25 mouse cellular contexts compared by ENCODE assay signal in genomic region chr4:127345000-127345399, GRCm38 (mm10). TPM values are rescaled to one million over a fixed set of nuclear protein-coding genes. Genes with fewer than 3 reads are reported as not detected.
A peak's percentile ranks its signal among the peaks of the same experiment; 100 is the strongest.
DNase-seq lines count a peak whose midpoint lies in the region; TF ChIP-seq lines count a peak whose summit lies in the region.
"Had no signal": no experiment of that assay in that cellular context is flagged by ENCODE, and none has a peak within 500 bp of the region (broad histone marks: within the 10 kb centered on the region; RNA-seq: fewer than 3 reads in every experiment).

No protein-coding gene starts in this region.

- H3K9ac ChIP-seq in ES-Bruce4 (ENCODE audit: low read depth, poor library complexity, severe bottlenecking) (no peak overlapping the region), ES-E14 (ENCODE audit: insufficient read depth, low read depth, low read length, poor library complexity, severe bottlenecking) (no peak overlapping the region)
- H3K9ac ChIP-seq: embryonic facial prominence, embryonic 12.5 days; forebrain, embryonic 13.5 days; forebrain, embryonic 15.5 days; forebrain, postnatal 0 days had no signal

- peaks cover 4% of the 10 kb centered on the region for H3K4me1 ChIP-seq in ES-Bruce4 (ENCODE audit: control insufficient read depth, insufficient read depth, low read length)
- H3K4me1 ChIP-seq in ES-E14 (ENCODE audit: control insufficient read depth in 2 of 2, insufficient read depth in 2 of 2, low read length in 2 of 2, poor library complexity in 1 of 2) = peaks cover 5 to 22% of the 10 kb centered on the region in 2 experiments
- H3K4me1 ChIP-seq: embryonic facial prominence, embryonic 10.5 days; embryonic facial prominence, embryonic 12.5 days; forebrain, embryonic 13.5 days; forebrain, embryonic 15.5 days had no signal

- DNase-seq in ES-E14 (ENCODE audit: low read depth, low spot score) (peak; percentile 89), WW6 (ENCODE audit: low read depth, low spot score) (peak; percentile 77)
- DNase-seq in layer of hippocampus, postnatal 36 days = no peak
- DNase-seq in frontal cortex, adult 2 months (ENCODE audit: extremely low spot score in 1 of 2, low spot score in 1 of 2) = no peak
- DNase-seq in adrenal gland, postnatal 25 days = no peak
- DNase-seq: adrenal gland, adult 2 months; adrenal gland, postnatal 10 days; adrenal gland, postnatal 36 days; B cell, adult 2 months; cerebellum, adult 11-12 months; cerebellum, adult 2 months; cerebellum, adult 9-10 months; cerebellum, postnatal 10 days; cerebellum, postnatal 25 days; forebrain, postnatal 0 days had no signal

- no peak for TF ChIP-seq CTCF in ES-Bruce4 (IDR thresholded peaks at IDR 0.05; ENCODE audit: low read depth, low read length)

- H3K4me3 ChIP-seq in ES-Bruce4 (ENCODE audit: low read depth, low read length) (no peak overlapping the region), ES-E14 (ENCODE audit: insufficient read depth in 1 of 2, low read depth in 1 of 2, low read length in 2 of 2, poor library complexity in 1 of 2, severe bottlenecking in 1 of 2) (no peak overlapping the region)
- H3K4me3 ChIP-seq: embryonic facial prominence, embryonic 10.5 days; embryonic facial prominence, embryonic 12.5 days; forebrain, embryonic 13.5 days; forebrain, embryonic 15.5 days had no signal

- H3K27ac ChIP-seq in ES-Bruce4 (ENCODE audit: insufficient read depth, low read length) (peak overlapping the region; percentile 97), ES-E14 (ENCODE audit: insufficient read depth, low read depth, low read length, poor library complexity, severe bottlenecking) (peak overlapping the region; percentile 91)
- H3K27ac ChIP-seq: embryonic facial prominence, embryonic 10.5 days; embryonic facial prominence, embryonic 12.5 days; forebrain, embryonic 13.5 days; forebrain, embryonic 15.5 days had no signal

- H3K27me3 ChIP-seq in ES-Bruce4 (ENCODE audit: control insufficient read depth, insufficient read depth, low read length, poor library complexity, severe bottlenecking) = no peaks in the 10 kb centered on the region
- H3K27me3 ChIP-seq: CH12.LX; embryonic facial prominence, embryonic 12.5 days; forebrain, embryonic 13.5 days; forebrain, embryonic 15.5 days had no signal

- in situ Hi-C loops in ES-E14 (cut with MboI; ENCODE audit: low sequenced_read_pairs in 2 of 2, unreplicated experiment in 2 of 2) = no loop called here

- no peak for TF ChIP-seq POLR2A in ES-Bruce4 (IDR thresholded peaks at IDR 0.05; ENCODE audit: insufficient read depth, low read length)

- no peaks in the 10 kb centered on the region for H3K36me3 ChIP-seq in ES-Bruce4 (ENCODE audit: control insufficient read depth, insufficient read depth, low read length, poor library complexity, severe bottlenecking)
- no peaks in the 10 kb centered on the region for H3K36me3 ChIP-seq in ES-E14 (ENCODE audit: control insufficient read depth, insufficient read depth, low read length, poor library complexity, severe bottlenecking)
- H3K36me3 ChIP-seq: embryonic facial prominence, embryonic 10.5 days; embryonic facial prominence, embryonic 12.5 days; forebrain, embryonic 15.5 days had no signal

- H3K9me3 ChIP-seq in ES-Bruce4 (replicated peaks; ENCODE audit: control insufficient read depth, insufficient read depth, low read length, poor library complexity, severe bottlenecking) = no peaks in the 10 kb centered on the region
- H3K9me3 ChIP-seq in ES-E14 (ENCODE audit: control insufficient read depth, insufficient read depth, low read depth, low read length) = no peaks in the 10 kb centered on the region
- H3K9me3 ChIP-seq: embryonic facial prominence, embryonic 10.5 days; embryonic facial prominence, embryonic 12.5 days; forebrain, embryonic 13.5 days; forebrain, embryonic 15.5 days had no signal

- TF ChIP-seq EP300 in ES-Bruce4 (IDR thresholded peaks at IDR 0.05; ENCODE audit: insufficient read depth, low read depth, low read length) = peak; percentile 97

TF ChIP-seq in ES-E14, 5 proteins besides CTCF, POLR2A, EP300 and RAD21:
- TF ChIP-seq CHD2 (IDR thresholded peaks at IDR 0.05; ENCODE audit: low read depth, low read length) = peak; percentile 48; the same call in 1 of the 2 replicates
- no peak for TF ChIP-seq MAFK (IDR thresholded peaks at IDR 0.05; ENCODE audit: insufficient read depth, low read depth, low read length)

RNA-seq across cellular contexts. Expression of gene Gjb4, which starts 8.9 kb away (rescaled TPM):
- polyA plus RNA-seq in ES-Bruce4 (2011; ENCODE audit: insufficient read depth, insufficient read length, low read depth, missing spikeins) = 2.1 and 2.6 TPM in 2 replicates
- 1.6 and 4.5 TPM in 2 replicates for total RNA-seq in ES-E14 (2012; rRNA removed)
- total RNA-seq in layer of hippocampus, postnatal 36 days (2021) = under 1 TPM in 1 of 2 experiments, not detected in 1; 0.25 TPM
- polyA plus RNA-seq in frontal cortex, adult 2 months (2012; rRNA removed) = not detected in 2 replicates
- not detected in 2 replicates for total RNA-seq in adrenal gland, postnatal 25 days (2021)
- total RNA-seq: adrenal gland, adult 2 months; adrenal gland, postnatal 10 days; adrenal gland, postnatal 36 days; CH12.LX; forebrain, postnatal 0 days; MEL had no signal
- polyA plus RNA-seq: CD4-positive, CD25-positive, alpha-beta regulatory T cell, adult 4 months; cortical plate, adult 2 months; embryonic facial prominence, embryonic 10.5 days; embryonic facial prominence, embryonic 12.5 days; forebrain, embryonic 11.5 days; forebrain, embryonic 13.5 days; forebrain, embryonic 15.5 days; forebrain, postnatal 0 days had no signal

RNA-seq across cellular contexts. Expression of gene Gjb5, which starts 13.0 kb away (rescaled TPM):
- polyA plus RNA-seq in ES-Bruce4 (2011; ENCODE audit: insufficient read depth, insufficient read length, low read depth, missing spikeins) = 15.9 and 16.5 TPM in 2 replicates
- total RNA-seq in ES-E14 (2012; rRNA removed) = 27.1 and 60.6 TPM in 2 replicates
- not detected for total RNA-seq in layer of hippocampus, postnatal 36 days (2021)
- 0.04 and 0.19 TPM in 2 replicates for polyA plus RNA-seq in frontal cortex, adult 2 months (2012; rRNA removed)
- not detected in 2 replicates for total RNA-seq in adrenal gland, postnatal 25 days (2021)
- total RNA-seq: MEL had no signal
- polyA plus RNA-seq: CD4-positive, CD25-positive, alpha-beta regulatory T cell, adult 4 months; cortical plate, adult 2 months; forebrain, embryonic 13.5 days; forebrain, embryonic 15.5 days had no signal

RNA-seq across cellular contexts. Expression of gene Gjb3, which starts 14.4 kb away (rescaled TPM):
- 57.2 and 66.7 TPM in 2 replicates for polyA plus RNA-seq in ES-Bruce4 (2011; ENCODE audit: insufficient read depth, insufficient read length, low read depth, missing spikeins)
- total RNA-seq in ES-E14 (2012; rRNA removed) = 80.5 and 158 TPM in 2 replicates
- under 1 TPM; 0.30 to 0.50 TPM for total RNA-seq in layer of hippocampus, postnatal 36 days (2021)
- 0.26 and 0.50 TPM in 2 replicates for polyA plus RNA-seq in frontal cortex, adult 2 months (2012; rRNA removed)
- not detected in 2 replicates for total RNA-seq in adrenal gland, postnatal 25 days (2021)
- total RNA-seq: adrenal gland, postnatal 36 days; CH12.LX; MEL had no signal
- polyA plus RNA-seq: adrenal gland, adult 2 months; forebrain, embryonic 13.5 days; forebrain, embryonic 15.5 days had no signal

RNA-seq across cellular contexts. Expression of gene Gja4, which starts 31.2 kb away (rescaled TPM):
- 1.4 TPM in 2 replicates for polyA plus RNA-seq in ES-Bruce4 (2011; ENCODE audit: insufficient read depth, insufficient read length, low read depth, missing spikeins)
- 2.0 and 3.0 TPM in 2 replicates for total RNA-seq in ES-E14 (2012; rRNA removed)
- total RNA-seq in layer of hippocampus, postnatal 36 days (2021) = 1 to 10 TPM; 1.5 to 2.1 TPM
- polyA plus RNA-seq in frontal cortex, adult 2 months (2012; rRNA removed) = 7.5 and 8.3 TPM in 2 replicates
- total RNA-seq in adrenal gland, postnatal 25 days (2021) = 2.2 and 3.0 TPM in 2 replicates
- total RNA-seq: CH12.LX, MEL had no signal
- polyA plus RNA-seq: CD4-positive, CD25-positive, alpha-beta regulatory T cell, adult 4 months had no signal

Comparison
In these comparisons a context has a peak if more than half of its experiments do, and no peak if none do; other contexts are left out.
1. DNase-seq: peak in ES-E14 (single experiment) and WW6 (single experiment); none in layer of hippocampus, postnatal 36 days (0 of 2), frontal cortex, adult 2 months (0 of 2) and adrenal gland, postnatal 25 days (single experiment).
2. RNA of gene Gjb5, which starts 13.0 kb away (total RNA-seq): 27.1 to 60.6 TPM in ES-E14; not detected in adrenal gland, postnatal 25 days and not detected in layer of hippocampus, postnatal 36 days; every median in the first group is over 10 times any median in the second.
3. RNA of gene Gjb3, which starts 14.4 kb away (total RNA-seq): 80.5 to 158 TPM in ES-E14; 0.30 to 0.50 TPM in layer of hippocampus, postnatal 36 days and not detected in adrenal gland, postnatal 25 days; every median in the first group is over 10 times any median in the second.